Mouse (Mus musculus): ENCODE measurements around the gene Pam. TPM values are rescaled to one million over a fixed set of nuclear protein-coding genes. Genes with fewer than 3 reads are reported as not detected.

The Pam gene
- polyA plus RNA-seq, 1 experiment from 2014 or later = 30.7 TPM

GRCm38 (mm10) chr1:98107599-98107998, 12.2 kb upstream of the Pam start:
- WGBS = 53% methylated on average over 2 of the region's 2 CpGs
- Histone ChIP-seq H3K36me3 (ENCODE audit: control insufficient read depth, insufficient read depth, low read length) (no peaks in the 10 kb centered on the region), H3K27me3 (replicated peaks; ENCODE audit: control insufficient read depth, insufficient read depth, low read length) (no peaks in the 10 kb centered on the region), H3K9ac (ENCODE audit: low read depth, low read length) (no peak overlapping the region), H3K9me3 (ENCODE audit: control insufficient read depth, low read length) (no peaks in the 10 kb centered on the region), H3K4me2 (ENCODE audit: low read depth, low read length) (no peak overlapping the region), H3K4me1 (ENCODE audit: control insufficient read depth, insufficient read depth, low read length) (no peaks in the 10 kb centered on the region), H3K4me3 (ENCODE audit: low read length) (no peak overlapping the region), H3K27ac (ENCODE audit: low read length) (no peak overlapping the region)
- no peak for ATAC-seq

GRCm38 (mm10) chr1:98099441-98099840, 4.0 kb upstream of the Pam start:
- Histone ChIP-seq H3K27ac (ENCODE audit: low read length) (no peak overlapping the region), H3K4me1 (ENCODE audit: control insufficient read depth, insufficient read depth, low read length) (peaks cover 8% of the 10 kb centered on the region; the same call in 1 of the 2 replicates), H3K9me3 (ENCODE audit: control insufficient read depth, low read length) (no peaks in the 10 kb centered on the region), H3K36me3 (ENCODE audit: control insufficient read depth, insufficient read depth, low read length) (no peaks in the 10 kb centered on the region), H3K4me3 (ENCODE audit: low read length) (no peak overlapping the region), H3K4me2 (ENCODE audit: low read depth, low read length) (no peak overlapping the region), H3K27me3 (replicated peaks; ENCODE audit: control insufficient read depth, insufficient read depth, low read length) (no peaks in the 10 kb centered on the region), H3K9ac (ENCODE audit: low read depth, low read length) (no peak overlapping the region)
- WGBS = 70% methylated on average over 4 of the region's 4 CpGs
- ATAC-seq = no peak

- peaks cover 8% of the 10 kb centered on the region; the same call in 1 of the 2 replicates for H3K4me1 ChIP-seq (ENCODE audit: control insufficient read depth, insufficient read depth, low read length)
- no peak overlapping the region for H3K9ac ChIP-seq (ENCODE audit: low read depth, low read length)
- H3K4me2 ChIP-seq (ENCODE audit: low read depth, low read length) = no peak overlapping the region
- no peak for ATAC-seq
- no peak overlapping the region for H3K27ac ChIP-seq (ENCODE audit: low read length)
- H3K27me3 ChIP-seq (replicated peaks; ENCODE audit: control insufficient read depth, insufficient read depth, low read length) = no peaks in the 10 kb centered on the region
- WGBS = 90% methylated on average over 11 of the region's 11 CpGs
- H3K9me3 ChIP-seq (ENCODE audit: control insufficient read depth, low read length) = no peaks in the 10 kb centered on the region
- no peak overlapping the region for H3K4me3 ChIP-seq (ENCODE audit: low read length)
- no peaks in the 10 kb centered on the region for H3K36me3 ChIP-seq (ENCODE audit: control insufficient read depth, insufficient read depth, low read length)
Measured at GRCm38 (mm10) chr1:98097957-98098729, 2.7 kb upstream of the Pam start.

GRCm38 (mm10) chr1:98096396-98096935, 1.0 kb upstream of the Pam start:
- peaks cover 8% of the 10 kb centered on the region; the same call in 1 of the 2 replicates for H3K4me1 ChIP-seq (ENCODE audit: control insufficient read depth, insufficient read depth, low read length)
- H3K9me3 ChIP-seq (ENCODE audit: control insufficient read depth, low read length) = no peaks in the 10 kb centered on the region
- no peaks in the 10 kb centered on the region for H3K27me3 ChIP-seq (replicated peaks; ENCODE audit: control insufficient read depth, insufficient read depth, low read length)
- ATAC-seq = no peak; the same call in 1 of the 2 replicates
- 0 out of 2 replicates have a peak overlapping the region, but pooled peaks have one; percentile 41 for H3K27ac ChIP-seq (ENCODE audit: low read length)
- peak overlapping the region; percentile 84 for H3K4me2 ChIP-seq (ENCODE audit: low read depth, low read length)
- no peak overlapping the region; the same call in 1 of the 2 replicates for H3K4me3 ChIP-seq (ENCODE audit: low read length)
- no peak overlapping the region for H3K9ac ChIP-seq (ENCODE audit: low read depth, low read length)
- WGBS = 62% methylated on average over 1 of the region's 1 CpGs
- no peaks in the 10 kb centered on the region for H3K36me3 ChIP-seq (ENCODE audit: control insufficient read depth, insufficient read depth, low read length)

GRCm38 (mm10) chr1:98095991-98096330, 515 bp upstream of the Pam start:
- WGBS = 33% methylated on average over 9 of the region's 9 CpGs
- Histone ChIP-seq H3K9ac (ENCODE audit: low read depth, low read length) (peak overlapping the region; percentile 85), H3K4me2 (ENCODE audit: low read depth, low read length) (peak overlapping the region; percentile 84), H3K27me3 (replicated peaks; ENCODE audit: control insufficient read depth, insufficient read depth, low read length) (no peaks in the 10 kb centered on the region), H3K4me3 (ENCODE audit: low read length) (peak overlapping the region; percentile 79), H3K4me1 (ENCODE audit: control insufficient read depth, insufficient read depth, low read length) (peaks cover 8% of the 10 kb centered on the region; the same call in 1 of the 2 replicates), H3K36me3 (ENCODE audit: control insufficient read depth, insufficient read depth, low read length) (no peaks in the 10 kb centered on the region), H3K9me3 (ENCODE audit: control insufficient read depth, low read length) (no peaks in the 10 kb centered on the region), H3K27ac (ENCODE audit: low read length) (peak overlapping the region; percentile 90)
- ATAC-seq = peak; percentile 5

GRCm38 (mm10) chr1:98094811-98095245, 618 bp downstream of the Pam start:
- H3K9me3 ChIP-seq (ENCODE audit: control insufficient read depth, low read length) = no peaks in the 10 kb centered on the region
- no peaks in the 10 kb centered on the region for H3K36me3 ChIP-seq (ENCODE audit: control insufficient read depth, insufficient read depth, low read length)
- peak overlapping the region; percentile 85 for H3K9ac ChIP-seq (ENCODE audit: low read depth, low read length)
- WGBS = 0% methylated on average over 20 of the region's 20 CpGs
- H3K27ac ChIP-seq (ENCODE audit: low read length) = peak overlapping the region; percentile 90
- H3K27me3 ChIP-seq (replicated peaks; ENCODE audit: control insufficient read depth, insufficient read depth, low read length) = no peaks in the 10 kb centered on the region
- peak; percentile 38 for ATAC-seq
- peak overlapping the region; percentile 79 for H3K4me3 ChIP-seq (ENCODE audit: low read length)
- H3K4me1 ChIP-seq (ENCODE audit: control insufficient read depth, insufficient read depth, low read length) = peaks cover 8% of the 10 kb centered on the region; the same call in 1 of the 2 replicates
- peak overlapping the region; percentile 84 for H3K4me2 ChIP-seq (ENCODE audit: low read depth, low read length)

GRCm38 (mm10) chr1:98089336-98089975, 6.0 kb downstream of the Pam start:
- no peaks in the 10 kb centered on the region for H3K27me3 ChIP-seq (replicated peaks; ENCODE audit: control insufficient read depth, insufficient read depth, low read length)
- H3K4me3 ChIP-seq (ENCODE audit: low read length) = no peak overlapping the region
- H3K4me1 ChIP-seq (ENCODE audit: control insufficient read depth, insufficient read depth, low read length) = peaks cover 4% of the 10 kb centered on the region
- H3K27ac ChIP-seq (ENCODE audit: low read length) = no peak overlapping the region
- no peak for ATAC-seq
- H3K9me3 ChIP-seq (ENCODE audit: control insufficient read depth, low read length) = no peaks in the 10 kb centered on the region
- no peak overlapping the region for H3K4me2 ChIP-seq (ENCODE audit: low read depth, low read length)
- H3K36me3 ChIP-seq (ENCODE audit: control insufficient read depth, insufficient read depth, low read length) = no peaks in the 10 kb centered on the region
- 84% methylated on average over 5 of the region's 5 CpGs for WGBS
- no peak overlapping the region for H3K9ac ChIP-seq (ENCODE audit: low read depth, low read length)

GRCm38 (mm10) chr1:98086456-98086855, 9.0 kb downstream of the Pam start:
- H3K27ac ChIP-seq (ENCODE audit: low read length) = no peak overlapping the region
- no peak overlapping the region for H3K9ac ChIP-seq (ENCODE audit: low read depth, low read length)
- 49% methylated on average over 3 of the region's 3 CpGs for WGBS
- no peak overlapping the region for H3K4me2 ChIP-seq (ENCODE audit: low read depth, low read length)
- H3K9me3 ChIP-seq (ENCODE audit: control insufficient read depth, low read length) = no peaks in the 10 kb centered on the region
- no peak for ATAC-seq
- H3K27me3 ChIP-seq (replicated peaks; ENCODE audit: control insufficient read depth, insufficient read depth, low read length) = no peaks in the 10 kb centered on the region
- no peak overlapping the region for H3K4me3 ChIP-seq (ENCODE audit: low read length)
- H3K4me1 ChIP-seq (ENCODE audit: control insufficient read depth, insufficient read depth, low read length) = peaks cover 7% of the 10 kb centered on the region
- no peaks in the 10 kb centered on the region for H3K36me3 ChIP-seq (ENCODE audit: control insufficient read depth, insufficient read depth, low read length)

GRCm38 (mm10) chr1:98084596-98085274, 10.7 kb downstream of the Pam start:
- no peak overlapping the region for H3K4me2 ChIP-seq (ENCODE audit: low read depth, low read length)
- peak; percentile 49 for ATAC-seq
- H3K36me3 ChIP-seq (ENCODE audit: control insufficient read depth, insufficient read depth, low read length) = no peaks in the 10 kb centered on the region
- no peaks in the 10 kb centered on the region for H3K9me3 ChIP-seq (ENCODE audit: control insufficient read depth, low read length)
- no peaks in the 10 kb centered on the region for H3K27me3 ChIP-seq (replicated peaks; ENCODE audit: control insufficient read depth, insufficient read depth, low read length)
- peaks cover 7% of the 10 kb centered on the region for H3K4me1 ChIP-seq (ENCODE audit: control insufficient read depth, insufficient read depth, low read length)
- WGBS = 69% methylated on average over 13 of the region's 13 CpGs
- H3K4me3 ChIP-seq (ENCODE audit: low read length) = no peak overlapping the region
- H3K9ac ChIP-seq (ENCODE audit: low read depth, low read length) = no peak overlapping the region
- H3K27ac ChIP-seq (ENCODE audit: low read length) = no peak overlapping the region

Measured in intestine, embryonic 16.5 days (tissue).